Mouse (Mus musculus): ENCODE data around the gene Efcab7.

Gene Efcab7

GRCm38 (mm10) chr4:99829094-99830073 is at the start of gene Efcab7:
Gene Efcab7, plus strand, starts transcription at chr4:99829198.
- DNase-seq (ENCODE audit: low read depth) = peak; percentile 94

DNA sequence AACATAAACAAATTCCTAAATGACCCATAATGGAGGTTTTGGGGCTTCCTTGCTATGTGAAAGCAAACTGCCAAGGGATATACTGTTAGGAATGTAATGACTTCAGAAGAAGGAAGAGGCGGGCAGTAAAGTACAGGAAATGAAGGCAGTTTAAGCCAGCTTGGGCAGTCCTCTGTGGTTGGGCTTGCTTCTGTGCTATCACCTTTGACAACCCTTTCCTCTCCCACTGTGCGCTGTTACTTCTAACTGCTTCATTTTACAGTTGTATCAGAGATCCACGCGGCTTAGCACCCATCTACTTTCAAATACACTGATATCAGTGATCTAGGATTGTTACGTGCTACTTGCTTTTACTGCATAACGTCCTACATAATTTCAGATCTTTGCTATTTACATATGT is 36.6 kb upstream of the Efcab7 start:
- peak; percentile 55 for DNase-seq (ENCODE audit: low read depth)

- DNase-seq (ENCODE audit: low read depth) = no peak
Observed at GRCm38 (mm10) chr4:99816697-99817460, 12.1 kb upstream of the Efcab7 start.

DNA sequence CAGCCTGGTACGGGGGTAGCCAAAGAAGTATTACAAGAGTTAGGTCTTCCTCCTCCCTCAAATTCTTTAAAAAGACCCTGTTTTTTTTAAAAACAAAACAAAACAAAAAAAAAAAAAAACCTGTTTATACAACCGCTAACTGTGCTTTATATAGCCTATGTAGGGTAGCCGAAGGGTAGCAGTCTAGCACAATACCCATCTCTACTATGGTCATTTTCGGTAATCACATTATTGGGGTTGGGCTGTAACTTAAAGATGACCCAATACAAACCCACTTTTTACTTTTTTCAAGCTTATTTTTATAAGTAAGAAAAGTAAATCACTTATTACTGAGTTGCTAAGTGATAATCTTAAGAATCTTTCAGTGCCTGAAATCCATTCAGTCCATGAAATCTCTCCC is 661 bp upstream of the Efcab7 start:
- DNase-seq (ENCODE audit: low read depth) = peak; percentile 68

DNA sequence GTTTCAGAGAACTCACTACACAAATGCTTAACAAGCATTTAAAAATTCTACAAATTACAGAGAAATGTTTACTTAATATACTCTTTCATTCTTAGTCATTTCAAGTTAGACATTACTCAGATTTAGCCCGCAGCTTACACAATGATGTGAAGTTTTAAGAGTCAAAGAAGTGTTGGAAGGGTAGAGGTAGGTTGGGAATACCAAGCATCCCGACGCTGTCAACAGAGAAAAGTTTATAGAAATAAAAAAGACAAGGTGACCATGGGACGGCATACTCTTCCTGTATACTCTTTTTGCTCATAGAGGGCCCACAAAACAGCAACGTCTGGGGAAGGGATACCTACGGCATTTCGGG is 282 bp upstream of the Efcab7 start:
- DNase-seq (ENCODE audit: low read depth) = no peak

DNA sequence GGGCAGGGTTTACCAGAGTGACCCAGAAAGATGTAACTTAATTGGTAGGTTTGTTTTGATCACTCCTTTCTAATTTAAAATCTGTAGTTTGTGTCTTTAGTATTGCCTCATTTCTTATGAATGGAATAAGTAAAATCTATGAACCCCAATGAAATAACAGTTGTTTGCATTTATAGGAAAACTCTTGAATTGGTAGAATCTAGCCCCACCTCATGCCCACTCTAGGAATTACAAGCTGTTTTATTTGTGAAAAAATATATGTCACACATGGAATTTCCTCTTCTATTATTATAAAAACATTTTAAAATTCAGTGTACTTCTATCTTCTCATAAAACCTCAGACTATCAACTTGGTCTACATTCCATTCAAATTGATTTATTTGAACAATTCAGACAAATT is 52.9 kb downstream of the Efcab7 start:
- DNase-seq (ENCODE audit: low read depth) = peak; percentile 64

- DNase-seq (ENCODE audit: low read depth) = no peak
Observed at GRCm38 (mm10) chr4:99882405-99882804, 53.4 kb downstream of the Efcab7 start.

- peak; percentile 56 for DNase-seq (ENCODE audit: low read depth)
Observed at GRCm38 (mm10) chr4:99913894-99914451, 85.0 kb downstream of the Efcab7 start.

GRCm38 (mm10) chr4:99926380-99926779 is 97.4 kb downstream of the Efcab7 start:
- peak; percentile 70 for DNase-seq (ENCODE audit: low read depth)

DNA sequence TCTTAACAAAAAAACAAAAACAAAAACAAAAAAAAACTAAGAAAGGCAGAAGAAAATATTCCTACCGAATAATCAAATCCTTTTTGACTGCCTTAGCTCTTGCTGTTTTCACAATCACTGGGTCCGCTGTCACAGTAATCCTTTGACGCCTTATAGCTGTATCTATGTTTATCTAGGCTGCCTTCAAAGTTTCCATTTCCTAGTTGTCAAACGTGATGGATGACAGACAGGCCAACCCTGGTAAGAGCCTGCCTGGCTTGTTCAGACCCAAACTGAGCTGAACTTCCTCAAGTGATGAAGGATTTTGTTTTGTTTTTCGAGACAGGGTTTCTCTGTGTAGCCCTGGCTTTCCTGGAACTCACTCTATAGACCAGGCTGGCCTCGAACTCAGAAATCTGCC is 99.5 kb downstream of the Efcab7 start:
- DNase-seq (ENCODE audit: low read depth) = peak; percentile 64

- DNase-seq (ENCODE audit: low read depth) = peak; percentile 89
Observed at GRCm38 (mm10) chr4:99929149-99929612, 100.2 kb downstream of the Efcab7 start, which contains the start of gene Pgm1. Gene Pgm1, plus strand, starts transcription at chr4:99929414.

- DNase-seq (ENCODE audit: low read depth) = peak; percentile 85
Observed at GRCm38 (mm10) chr4:99929613-99930517, 100.9 kb downstream of the Efcab7 start, which contains the start of gene Itgb3bp. Gene Itgb3bp, minus strand, starts transcription at chr4:99929813.

GRCm38 (mm10) chr4:99930518-99931239 is 101.7 kb downstream of the Efcab7 start:
- no peak for DNase-seq (ENCODE audit: low read depth)

DNA sequence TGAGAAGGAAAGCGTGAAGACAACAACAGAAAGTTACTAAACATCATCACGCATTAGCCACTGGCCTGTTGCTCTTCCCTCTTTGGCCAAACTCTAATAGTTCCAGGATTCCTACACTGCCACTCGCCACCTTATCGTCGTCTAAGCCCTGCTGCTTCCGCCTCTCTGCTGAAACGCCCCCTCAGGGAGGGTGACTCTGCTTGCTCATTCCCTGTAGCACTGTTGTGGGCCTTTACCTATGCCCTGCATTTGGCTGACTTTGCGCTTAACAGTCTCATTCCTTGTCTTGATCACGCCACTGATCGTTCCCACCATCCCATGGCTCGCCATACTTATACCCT is 102.2 kb downstream of the Efcab7 start:
- no peak for DNase-seq (ENCODE audit: low read depth)

DNA sequence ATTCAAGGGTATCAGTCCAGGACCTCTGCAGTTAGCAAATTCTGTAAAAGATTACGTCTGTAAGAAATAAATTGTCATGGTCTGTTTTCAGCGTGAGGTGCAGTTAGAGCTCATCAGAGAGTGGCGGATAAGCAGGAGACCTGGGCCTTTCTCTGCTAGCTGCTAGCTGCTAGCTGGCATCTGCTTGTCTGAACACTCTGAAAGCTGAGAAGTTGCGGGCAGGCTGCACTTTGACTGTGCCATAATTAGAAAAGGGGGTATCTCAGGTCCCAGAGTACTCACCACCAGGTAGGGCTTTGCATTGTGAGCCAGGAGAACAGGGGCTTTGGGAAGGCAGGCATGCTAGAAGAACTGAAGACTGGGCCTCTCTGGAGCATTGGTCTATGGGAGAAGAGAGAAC is 102.8 kb downstream of the Efcab7 start:
- no peak for DNase-seq (ENCODE audit: low read depth)

DNA sequence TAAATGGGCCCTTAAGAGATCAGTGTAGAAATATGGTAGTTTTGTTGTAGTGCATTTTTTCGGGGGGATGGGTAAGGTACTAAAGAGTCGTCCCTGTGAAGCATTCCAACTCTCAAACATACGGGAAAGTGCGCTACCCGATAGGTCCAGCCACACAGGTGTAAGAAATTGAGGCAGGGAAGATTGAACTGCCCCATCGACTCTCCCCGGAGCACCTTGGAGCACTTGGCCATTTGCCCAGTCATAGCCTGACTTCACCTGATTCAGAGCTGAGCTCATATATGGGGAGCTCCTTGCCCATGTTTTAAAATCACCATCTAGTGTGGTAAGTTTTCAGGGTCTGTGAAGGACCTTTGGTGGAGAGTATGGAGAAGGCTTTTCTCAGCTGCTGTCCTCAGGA is 105.9 kb downstream of the Efcab7 start:
- no peak for DNase-seq (ENCODE audit: low read depth)

- no peak for DNase-seq (ENCODE audit: low read depth)
Observed at GRCm38 (mm10) chr4:99936278-99936677, 107.3 kb downstream of the Efcab7 start.

GRCm38 (mm10) chr4:99939711-99940505 is 110.9 kb downstream of the Efcab7 start:
- DNase-seq (ENCODE audit: low read depth) = no peak

- peak; percentile 51 for DNase-seq (ENCODE audit: low read depth)
Observed at GRCm38 (mm10) chr4:99941655-99942414, 112.8 kb downstream of the Efcab7 start.

All from 416B (cell line).